Mouse (Mus musculus) right cerebral cortex, postnatal 36 days (tissue): Measurements from ENCODE around the gene Pde4b.

Source experiments
- DNase-seq, 2 experiments: peaks; one replicate each; pipeline ENCODE4 v3.0.0; 2022; ENCODE audit warnings: low spot score in 2 of 2, mixed read lengths in 1 of 2

Pde4b gene

GRCm38 (mm10) chr4:102177258-102177657 is 89.9 kb downstream of the Pde4b start:
- no peak for DNase-seq

GRCm38 (mm10) chr4:102186888-102187287 is 99.5 kb downstream of the Pde4b start:
- no peak for DNase-seq

- DNase-seq, result no peak
Measured at GRCm38 (mm10) chr4:102197707-102198106, 110.4 kb downstream of the Pde4b start.

- no peak for DNase-seq
Measured at GRCm38 (mm10) chr4:102209773-102210172, 122.4 kb downstream of the Pde4b start.

GRCm38 (mm10) chr4:102226700-102227099 is 139.4 kb downstream of the Pde4b start:
- DNase-seq, result no peak

GRCm38 (mm10) chr4:102228953-102229586 is 141.7 kb downstream of the Pde4b start:
- no peak for DNase-seq

- no peak for DNase-seq
Measured at GRCm38 (mm10) chr4:102230898-102231297, 143.6 kb downstream of the Pde4b start.

GRCm38 (mm10) chr4:102233633-102234032 is 146.3 kb downstream of the Pde4b start:
- no peak for DNase-seq

- no peak for DNase-seq
Measured at GRCm38 (mm10) chr4:102235151-102235550, 147.8 kb downstream of the Pde4b start.

- DNase-seq, result no peak
Measured at GRCm38 (mm10) chr4:102239102-102239501, 151.8 kb downstream of the Pde4b start.

- DNase-seq, result peak; percentile 19 to 54
Measured at GRCm38 (mm10) chr4:102239657-102240390, 152.5 kb downstream of the Pde4b start.

- DNase-seq, result peak in 1 of 2 experiments; percentile 40
Measured at GRCm38 (mm10) chr4:102240754-102241427, 153.5 kb downstream of the Pde4b start.

- no peak for DNase-seq
Measured at GRCm38 (mm10) chr4:102253994-102254393, 166.7 kb downstream of the Pde4b start.

GRCm38 (mm10) chr4:102254466-102255294 is 167.3 kb downstream of the Pde4b start:
- peak; percentile 29 to 37 for DNase-seq

- DNase-seq, result no peak
Measured at GRCm38 (mm10) chr4:102255295-102255670, 167.9 kb downstream of the Pde4b start.

GRCm38 (mm10) chr4:102256170-102256960 is 169.0 kb downstream of the Pde4b start:
- DNase-seq, result no peak

- DNase-seq, result no peak
Measured at GRCm38 (mm10) chr4:102260216-102260615, 172.9 kb downstream of the Pde4b start.

- no peak for DNase-seq
Measured at GRCm38 (mm10) chr4:102272313-102272712, 185.0 kb downstream of the Pde4b start.

- no peak for DNase-seq
Measured at GRCm38 (mm10) chr4:102272749-102273148, 185.4 kb downstream of the Pde4b start.

- DNase-seq, result peak; percentile 31 to 37
Measured at GRCm38 (mm10) chr4:102275716-102276115, 188.4 kb downstream of the Pde4b start.

GRCm38 (mm10) chr4:102278958-102279357 is 191.6 kb downstream of the Pde4b start:
- no peak for DNase-seq
